Mouse (Mus musculus) right cerebral cortex, postnatal 36 days (tissue): ENCODE results near the gene Ahcyl2.
A peak's percentile ranks its signal among the peaks of the same experiment; 100 is the strongest.

Experiments used
- DNase-seq, 2 experiments: peaks; one replicate each; pipeline ENCODE4 v3.0.0; 2022; ENCODE audit warnings: low spot score in 2 of 2, mixed read lengths in 1 of 2

The Ahcyl2 gene

DNA sequence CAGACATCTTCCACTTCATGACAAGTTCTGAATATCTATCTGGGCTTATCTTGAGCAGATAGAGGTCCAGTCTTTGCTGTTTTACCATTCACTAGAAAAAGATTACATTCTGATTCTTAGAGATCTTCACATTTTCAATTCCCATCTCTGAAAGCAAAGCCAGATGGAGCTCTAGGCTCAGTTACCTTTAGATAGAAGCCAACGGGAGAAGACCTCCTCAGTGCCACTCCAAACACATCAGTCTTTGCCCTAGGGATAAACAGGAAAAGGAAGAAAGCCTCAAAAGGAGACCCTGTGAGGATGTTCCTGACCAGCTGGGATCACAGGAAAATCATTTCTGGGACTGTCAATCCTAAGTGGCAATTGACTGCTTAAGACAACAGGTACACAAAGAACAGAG lies 145.9 kb downstream of the Ahcyl2 start:
- no peak for DNase-seq

GRCm38 (mm10) chr6:29914136-29914535 lies 146.3 kb downstream of the Ahcyl2 start:
- DNase-seq = no peak

DNA sequence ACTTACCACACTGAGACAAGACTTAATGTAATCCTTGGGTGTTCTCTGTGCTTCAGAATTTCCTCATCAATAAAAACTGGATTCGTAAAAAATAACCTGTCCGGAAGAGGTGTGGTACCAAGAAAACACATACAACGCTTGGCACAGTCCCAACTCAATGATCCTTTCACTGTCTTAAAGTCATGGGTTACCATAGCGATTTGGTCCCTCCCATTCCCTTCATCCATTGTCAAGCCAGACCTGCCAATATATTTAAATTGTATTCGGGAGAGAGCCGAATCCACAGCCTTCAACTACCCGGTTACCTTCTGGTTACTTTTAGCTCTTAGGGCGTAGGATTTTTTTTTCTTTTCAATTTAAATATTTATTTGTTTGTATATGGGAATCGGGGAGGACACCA lies 148.0 kb downstream of the Ahcyl2 start:
- DNase-seq = no peak

- DNase-seq = peak; percentile 82 to 87
Measured at GRCm38 (mm10) chr6:29916530-29917382, 148.9 kb downstream of the Ahcyl2 start, which contains the start of gene Strip2. TSS of gene Strip2 (plus strand) at chr6:29917012.

GRCm38 (mm10) chr6:29917383-29917720 lies 149.5 kb downstream of the Ahcyl2 start:
- DNase-seq = no peak

DNA sequence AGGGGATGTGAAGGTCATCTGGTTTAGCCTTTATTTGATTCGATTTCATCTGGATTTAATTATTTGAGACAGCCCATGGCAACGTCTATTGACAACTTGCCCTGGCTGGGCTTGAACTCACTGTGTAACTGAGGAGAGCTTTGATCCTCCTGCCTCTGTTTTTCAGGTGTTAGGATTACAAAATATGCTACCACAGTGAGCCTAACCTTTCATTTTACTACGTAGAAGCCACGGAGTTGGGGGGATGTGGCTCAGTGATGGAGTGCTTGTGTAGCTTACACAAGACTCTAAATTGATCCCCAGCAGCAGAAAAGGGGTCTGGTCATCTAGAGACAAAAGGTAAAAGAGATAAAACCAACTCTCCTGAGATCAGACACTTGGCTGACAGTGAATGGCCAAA lies 150.1 kb downstream of the Ahcyl2 start:
- DNase-seq = no peak

DNA sequence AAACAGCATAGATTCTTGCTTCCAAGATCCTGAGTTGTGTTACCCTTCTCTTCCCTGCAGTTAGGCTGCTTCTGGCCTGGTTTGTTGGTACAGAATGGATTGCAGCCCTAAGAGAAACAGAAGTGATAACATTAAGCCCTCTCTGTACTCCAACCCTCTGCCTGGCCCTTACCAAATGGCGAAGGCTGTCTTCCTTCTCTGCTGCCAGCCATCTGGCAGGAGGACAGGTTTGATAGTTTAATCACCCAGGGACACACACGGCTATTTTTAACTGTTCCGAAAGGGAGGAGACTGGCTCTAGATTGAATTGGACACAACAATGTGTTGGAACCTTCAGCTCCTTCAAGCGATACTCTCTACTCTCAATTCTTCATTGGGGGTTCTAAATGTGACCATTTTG lies 155.7 kb downstream of the Ahcyl2 start:
- DNase-seq = no peak

DNA sequence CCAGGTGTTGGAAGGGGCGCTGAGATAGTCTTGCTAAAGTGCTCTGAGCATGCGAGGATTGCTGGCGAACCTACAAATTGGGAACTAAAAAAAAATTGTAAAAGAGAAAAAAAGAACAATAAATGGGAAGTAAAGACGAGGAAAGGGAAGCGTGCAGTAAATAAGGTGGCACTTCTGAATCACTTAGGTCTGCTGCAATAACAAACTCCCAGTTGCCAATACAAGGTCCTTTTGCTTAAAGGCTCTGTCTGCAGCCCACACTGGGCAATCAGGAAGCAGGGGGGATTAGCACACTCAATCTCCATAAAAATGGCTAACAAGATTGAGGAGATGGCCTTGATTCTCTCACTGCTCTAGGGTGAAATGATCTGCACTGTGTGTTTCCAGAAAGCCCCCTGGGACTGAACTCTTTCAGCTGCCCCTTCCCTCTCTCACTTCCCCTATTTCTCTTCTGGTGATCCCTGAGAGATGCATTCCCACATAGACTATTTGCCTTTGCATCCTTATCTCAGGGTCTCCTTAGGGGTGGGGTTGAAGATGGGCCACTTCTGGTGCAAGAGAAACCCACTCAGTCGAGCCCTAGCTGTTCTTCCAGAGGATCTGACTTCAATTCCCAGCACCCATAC lies 157.9 kb downstream of the Ahcyl2 start:
- DNase-seq = no peak

GRCm38 (mm10) chr6:29930087-29930486 lies 162.3 kb downstream of the Ahcyl2 start:
- DNase-seq = no peak

- DNase-seq = peak; percentile 7 to 49
Measured at GRCm38 (mm10) chr6:29930665-29931064, 162.9 kb downstream of the Ahcyl2 start.

DNA sequence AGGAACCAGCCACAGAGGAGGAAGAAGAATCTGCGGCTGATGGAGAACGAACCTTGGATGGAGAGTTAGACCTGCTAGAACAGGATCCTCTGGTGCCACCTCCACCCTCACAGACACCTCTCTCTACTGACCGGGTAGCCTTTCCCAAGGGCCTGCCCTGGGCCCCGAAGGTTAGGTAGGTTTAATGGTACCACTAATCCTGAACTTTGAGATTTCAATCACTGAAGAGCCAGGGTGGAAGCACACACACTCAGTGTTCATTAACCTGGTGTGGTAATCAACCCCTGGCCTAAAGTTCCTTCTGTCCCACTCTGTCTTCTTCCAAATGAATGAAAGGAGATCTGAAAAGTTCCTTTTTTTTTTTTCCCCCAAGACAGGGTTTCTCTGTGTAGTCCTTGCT lies 163.4 kb downstream of the Ahcyl2 start:
- DNase-seq = no peak

DNA sequence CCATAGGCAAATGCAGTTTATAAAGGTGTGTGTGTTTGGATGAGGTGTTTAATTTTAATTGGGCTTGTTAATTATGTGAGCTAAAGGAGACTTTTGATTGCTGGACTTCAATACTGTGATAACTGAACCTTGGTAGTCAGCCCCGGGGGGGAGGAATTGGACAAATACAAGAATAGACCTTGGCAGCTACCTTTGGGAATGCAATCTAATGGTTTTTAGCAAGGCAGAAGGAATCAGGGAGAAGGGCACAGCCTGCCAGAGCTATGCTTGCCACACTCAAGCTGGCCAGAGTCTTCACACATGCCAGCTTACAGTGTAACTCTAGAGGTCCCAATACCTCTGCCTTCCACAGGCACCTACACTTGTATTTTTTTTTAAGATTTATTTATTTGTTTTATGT lies 167.9 kb downstream of the Ahcyl2 start:
- no peak for DNase-seq

DNA sequence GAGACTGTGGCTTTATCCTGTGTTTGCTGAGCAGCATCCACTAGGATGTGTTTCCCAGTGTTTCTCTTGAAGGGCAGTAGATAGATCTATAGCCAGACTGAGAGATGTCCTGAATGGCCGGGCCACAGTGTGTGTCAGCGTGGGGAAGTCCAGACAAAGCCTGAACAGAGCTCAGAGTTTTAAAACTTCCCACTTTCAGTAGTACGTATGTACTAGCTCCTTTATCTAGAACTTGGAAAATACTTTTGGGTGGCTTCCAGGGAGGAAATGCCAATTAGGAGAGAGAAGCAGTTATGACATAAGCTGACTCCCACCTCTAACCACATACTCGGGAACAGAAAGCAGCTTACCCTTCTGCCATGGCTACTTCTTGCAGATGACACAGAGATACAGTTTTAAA lies 172.6 kb downstream of the Ahcyl2 start:
- no peak for DNase-seq

- no peak for DNase-seq
Measured at GRCm38 (mm10) chr6:29941036-29941435, 173.2 kb downstream of the Ahcyl2 start.

- no peak for DNase-seq
Measured at GRCm38 (mm10) chr6:29944465-29944864, 176.7 kb downstream of the Ahcyl2 start.

GRCm38 (mm10) chr6:29946568-29946967 lies 178.8 kb downstream of the Ahcyl2 start:
- DNase-seq = no peak

DNA sequence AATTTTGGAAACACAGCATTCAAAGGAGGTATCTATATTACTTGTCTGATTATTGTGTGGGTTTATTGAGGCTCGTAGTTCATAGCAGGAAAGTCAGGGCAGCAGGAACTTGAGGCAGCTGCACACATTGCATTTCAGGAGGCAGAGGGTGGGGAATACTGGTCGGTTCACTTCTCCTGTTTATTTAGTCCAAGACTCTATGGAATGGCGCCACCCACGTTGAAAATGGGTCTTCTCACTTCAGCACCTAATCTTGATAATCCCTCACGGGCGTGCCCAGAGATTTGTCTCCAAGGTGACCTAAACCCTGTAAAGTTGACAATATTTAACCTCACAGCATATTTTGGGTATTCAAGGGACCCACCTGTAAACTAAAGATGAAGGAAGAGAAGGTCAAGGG lies 180.0 kb downstream of the Ahcyl2 start:
- no peak for DNase-seq

DNA sequence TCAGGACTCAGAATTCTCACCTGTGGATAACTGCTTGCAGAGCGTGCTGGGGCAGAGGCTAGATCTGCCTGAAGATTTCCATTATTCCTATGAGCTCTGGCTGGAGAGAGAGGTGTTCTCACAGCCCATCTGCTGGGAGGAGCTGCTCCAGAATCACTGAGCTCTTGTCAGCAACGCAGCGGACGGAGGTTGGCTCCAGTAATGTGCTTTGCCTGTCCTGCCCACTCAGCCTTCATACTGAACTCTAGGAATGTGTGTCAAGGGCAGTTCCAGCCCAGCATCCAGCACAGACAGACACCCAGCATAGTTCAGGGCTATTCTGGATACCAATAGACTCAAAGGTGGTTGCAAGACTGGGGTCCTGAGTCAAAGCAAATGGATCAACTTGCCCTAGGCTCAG lies 188.9 kb downstream of the Ahcyl2 start:
- DNase-seq = peak; percentile 8 to 50

GRCm38 (mm10) chr6:29958669-29959068 lies 190.9 kb downstream of the Ahcyl2 start:
- no peak for DNase-seq

- peak; percentile 14 to 54 for DNase-seq
Measured at GRCm38 (mm10) chr6:29961081-29961480, 193.3 kb downstream of the Ahcyl2 start.
